Mouse (Mus musculus): ENCODE measurements around the gene Supv3l1. TPM values are rescaled to one million over a fixed set of nuclear protein-coding genes. Genes with fewer than 3 reads are reported as not detected.

Gene Supv3l1
- polyA plus RNA-seq, 1 experiment = 40.6 TPM

DNA sequence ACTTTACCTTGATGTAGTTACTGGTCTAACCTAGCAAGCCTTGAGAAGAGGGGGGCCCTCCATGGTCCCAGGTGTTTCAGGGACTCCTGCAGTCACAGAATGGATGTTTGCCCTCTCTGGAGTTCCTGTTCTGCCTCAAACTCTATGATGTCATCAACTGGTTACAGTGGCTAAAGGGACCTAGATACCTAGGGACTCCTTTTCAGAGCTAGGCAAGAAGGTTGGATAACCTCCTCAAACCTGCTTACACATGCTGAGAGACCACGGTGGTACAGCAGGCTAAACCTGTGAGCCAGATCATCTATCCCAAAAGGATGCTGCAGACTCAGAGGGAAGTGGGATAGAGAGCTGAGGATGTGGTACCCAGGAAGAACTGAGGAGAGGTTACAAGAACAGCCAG, 69.7 kb downstream of the Supv3l1 start, which contains the start of gene Hk1:
TSS of gene Hk1 (minus strand) at position 101 of the 400 bp plus-strand sequence.
- no peaks in the 10 kb centered on the region for H3K27me3 ChIP-seq (ENCODE audit: control insufficient read depth, insufficient read depth, low read length, poor library complexity, severe bottlenecking)
- H3K4me1 ChIP-seq (ENCODE audit: control insufficient read depth, insufficient read depth, low read length) = no peaks in the 10 kb centered on the region
- no peak within 1 kb of the TSS for H3K4me3 ChIP-seq (ENCODE audit: low read depth, low read length)
- no peaks in the 10 kb centered on the region for H3K9me3 ChIP-seq (replicated peaks; ENCODE audit: control insufficient read depth, insufficient read depth, low read length, poor library complexity, severe bottlenecking)
- no peaks in the 10 kb centered on the region for H3K36me3 ChIP-seq (ENCODE audit: control insufficient read depth, insufficient read depth, low read length, poor library complexity, severe bottlenecking)
- TF ChIP-seq CTCF (IDR thresholded peaks at IDR 0.05; ENCODE audit: low read depth, low read length) = no peak
- no peak for TF ChIP-seq POLR2A (IDR thresholded peaks at IDR 0.05; ENCODE audit: insufficient read depth, low read length)
- no peak for TF ChIP-seq EP300 (IDR thresholded peaks at IDR 0.05; ENCODE audit: insufficient read depth, low read depth, low read length)
- H3K9ac ChIP-seq (ENCODE audit: low read depth, poor library complexity, severe bottlenecking) = no peak within 1 kb of the TSS
- H3K27ac ChIP-seq (ENCODE audit: insufficient read depth, low read length) = no peak within 1 kb of the TSS

Other genes starting within 250 kb of the Supv3l1 start
- 8.5 and 10.4 TPM in 2 replicates for gene Tspan15, start 218.5 kb downstream of the Supv3l1 start, polyA plus RNA-seq (2011; ENCODE audit: insufficient read depth, insufficient read length, low read depth, missing spikeins)
- not detected in 2 replicates for gene Tacr2, start 197.3 kb downstream of the Supv3l1 start, polyA plus RNA-seq (2011; ENCODE audit: insufficient read depth, insufficient read length, low read depth, missing spikeins)
- gene Hk1, start 69.8 kb downstream of the Supv3l1 start, polyA plus RNA-seq (2011; ENCODE audit: insufficient read depth, insufficient read length, low read depth, missing spikeins) = 59.5 and 61.3 TPM in 2 replicates
- 0.16 TPM in 1 of 2 replicates, not detected in the other for gene Hkdc1, start 27.2 kb downstream of the Supv3l1 start, polyA plus RNA-seq (2011; ENCODE audit: insufficient read depth, insufficient read length, low read depth, missing spikeins)
- gene 4930507D05Rik, start 249 bp downstream of the Supv3l1 start, polyA plus RNA-seq (2011; ENCODE audit: insufficient read depth, insufficient read length, low read depth, missing spikeins) = not detected in 2 replicates
- 73.3 and 74.5 TPM in 2 replicates for gene Vps26a, start 37.1 kb upstream of the Supv3l1 start, polyA plus RNA-seq (2011; ENCODE audit: insufficient read depth, insufficient read length, low read depth, missing spikeins)
- 0.87 TPM in 1 of 2 replicates, not detected in the other for gene Srgn, start 77.7 kb upstream of the Supv3l1 start, polyA plus RNA-seq (2011; ENCODE audit: insufficient read depth, insufficient read length, low read depth, missing spikeins)
- gene Kif1bp, start 128.7 kb upstream of the Supv3l1 start, polyA plus RNA-seq (2011; ENCODE audit: insufficient read depth, insufficient read length, low read depth, missing spikeins) = 26.2 and 28.3 TPM in 2 replicates
- 170 and 179 TPM in 2 replicates for gene Ddx21, start 152.5 kb upstream of the Supv3l1 start, polyA plus RNA-seq (2011; ENCODE audit: insufficient read depth, insufficient read length, low read depth, missing spikeins)
- gene Ddx50, start 201.5 kb upstream of the Supv3l1 start, polyA plus RNA-seq (2011; ENCODE audit: insufficient read depth, insufficient read length, low read depth, missing spikeins) = 96.5 and 115 TPM in 2 replicates